Mouse (Mus musculus) activated CD4-positive, CD25-positive, alpha-beta regulatory T cell, adult 4 months (primary cell): ENCODE measurements around the gene Adgrd1. TPM values are rescaled to one million over a fixed set of nuclear protein-coding genes. Genes with fewer than 3 reads are reported as not detected.

ENCODE experiments used
- ATAC-seq: one replicate; pipeline ENCODE4 v1.8.0; 2017
- polyA plus RNA-seq, 2 experiments: library from polyadenylated mRNA; unstranded; fragments of 100-300 nt; shearing (Covaris generic); gene quantifications; one replicate each; pipeline ENCODE4 v1.2.1; 2017

Gene Adgrd1
- polyA plus RNA-seq, 2 experiments from 2014 or later = 0.62 to 0.88 TPM

DNA sequence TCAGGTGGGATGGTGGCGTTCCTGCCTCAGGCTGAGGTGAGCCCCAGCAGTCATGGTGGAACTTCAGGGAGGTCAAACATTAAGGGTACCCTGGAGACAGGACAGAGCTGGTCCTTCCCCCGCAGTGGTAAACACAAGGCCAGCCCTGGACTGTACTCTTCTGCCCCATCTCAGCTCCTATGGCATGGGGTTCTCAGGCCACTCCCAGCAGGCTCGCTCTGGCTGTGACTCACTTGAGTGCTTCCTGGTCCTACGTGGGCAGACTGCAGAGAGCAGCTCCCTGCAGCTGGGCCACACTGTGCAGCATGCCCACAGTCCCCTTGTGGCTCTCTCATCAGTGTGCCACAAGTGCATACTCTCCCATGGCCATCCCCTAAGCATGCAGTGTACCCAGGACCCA, 112.3 kb downstream of the Adgrd1 start:
- no peak for ATAC-seq

DNA sequence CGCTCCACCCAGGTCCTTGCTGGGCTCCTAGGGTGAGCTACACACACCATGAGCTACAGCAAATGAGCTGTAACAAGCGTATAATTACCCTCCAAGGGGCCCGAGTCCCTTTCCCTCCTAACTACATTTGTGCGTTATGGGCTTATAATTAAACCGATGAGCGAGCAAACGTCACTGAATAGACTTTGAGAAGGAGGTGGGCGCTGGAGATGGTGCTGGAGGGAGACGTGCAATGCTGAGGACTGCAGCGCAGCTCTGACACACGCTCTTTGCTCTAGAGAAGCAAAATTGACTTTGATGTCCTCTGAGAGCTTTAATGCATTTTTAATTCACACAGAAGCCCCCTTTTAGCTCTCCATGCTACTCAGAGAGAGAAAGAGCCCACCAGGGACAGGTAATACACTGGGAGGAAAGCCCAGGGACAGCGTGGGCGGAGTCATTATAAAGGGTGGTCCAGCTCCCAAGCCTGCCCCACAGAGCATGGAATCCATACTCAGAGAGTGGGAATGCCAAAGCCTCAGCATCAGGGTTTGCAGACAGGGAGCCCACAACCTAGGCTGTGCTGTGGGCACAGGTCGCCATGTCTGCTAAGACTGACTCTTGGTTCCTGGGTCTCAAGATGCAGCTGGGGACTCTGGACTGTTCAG, 115.0 kb downstream of the Adgrd1 start:
- ATAC-seq = no peak

DNA sequence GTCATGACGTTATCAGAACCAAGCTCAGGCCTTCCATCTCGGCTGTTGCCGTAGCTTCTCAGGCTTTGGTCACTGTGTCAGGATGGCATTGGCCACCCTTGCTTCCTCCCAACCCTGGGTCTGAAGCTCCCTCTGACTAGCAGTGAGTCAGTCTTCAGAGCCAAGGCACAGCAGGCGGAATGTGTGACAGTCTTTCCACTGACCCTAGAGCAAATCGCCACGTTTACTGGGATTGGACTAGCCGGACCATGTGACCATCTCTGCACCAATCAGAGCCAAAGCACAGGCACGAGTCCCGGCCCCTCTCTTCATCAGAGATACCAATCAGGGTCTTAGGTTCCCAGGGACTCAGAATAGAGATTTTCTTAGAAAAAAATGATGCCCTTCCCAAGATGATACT, 117.5 kb downstream of the Adgrd1 start:
- ATAC-seq = no peak

DNA sequence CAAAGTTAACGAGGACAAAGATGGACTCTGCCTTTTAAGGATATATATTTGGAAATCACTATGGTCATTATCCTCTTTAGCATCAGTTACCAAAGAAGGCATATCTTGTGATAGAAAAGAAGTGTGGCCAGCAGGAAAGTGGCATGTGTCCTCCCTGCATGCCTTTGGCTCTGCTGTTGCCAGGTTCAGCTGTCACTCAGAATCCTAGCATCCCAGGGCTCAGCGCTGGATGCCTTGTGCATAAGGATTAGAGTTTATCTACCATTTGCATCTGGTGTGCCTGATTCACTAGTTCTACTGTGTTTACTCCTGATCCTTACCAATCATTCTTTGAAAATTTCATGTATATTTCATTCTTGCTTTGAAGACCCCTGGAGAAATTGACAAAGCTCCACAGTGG, 119.5 kb downstream of the Adgrd1 start:
- ATAC-seq = no peak

DNA sequence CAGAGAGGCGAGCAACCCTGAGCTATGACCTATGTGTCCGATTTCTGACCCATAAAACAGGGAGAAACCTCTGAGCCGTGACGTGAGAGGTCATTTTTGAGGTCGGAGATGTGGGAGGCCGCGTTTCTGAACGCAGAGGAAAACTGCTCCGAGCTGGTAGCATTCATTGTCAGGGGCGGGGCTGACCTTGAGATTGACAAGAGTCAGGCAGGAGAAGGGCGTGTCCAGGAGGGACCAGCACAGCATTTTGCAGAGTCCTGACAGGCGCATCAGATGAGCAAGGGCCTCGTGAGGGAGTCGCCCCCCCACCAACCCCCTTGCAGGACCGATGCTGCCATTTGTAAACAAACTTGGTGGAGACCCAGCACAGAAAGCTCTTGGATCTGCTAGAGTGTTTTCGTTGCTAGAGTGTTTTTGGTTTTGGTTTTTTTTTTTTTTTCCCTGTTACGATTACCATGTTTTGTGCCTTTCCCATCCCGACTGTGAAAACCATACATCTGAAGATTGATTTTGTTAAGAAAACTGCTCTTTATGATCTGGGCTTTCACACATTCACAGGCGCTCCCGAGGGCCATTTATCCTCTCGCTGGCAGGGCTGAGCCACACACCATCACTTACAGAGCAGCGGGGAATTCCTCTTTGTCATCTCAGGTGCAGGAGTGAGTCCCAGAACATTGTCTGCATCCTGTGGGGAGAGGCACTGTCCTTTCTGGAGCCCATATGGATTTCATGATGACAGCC, 121.1 kb downstream of the Adgrd1 start:
- no peak for ATAC-seq

DNA sequence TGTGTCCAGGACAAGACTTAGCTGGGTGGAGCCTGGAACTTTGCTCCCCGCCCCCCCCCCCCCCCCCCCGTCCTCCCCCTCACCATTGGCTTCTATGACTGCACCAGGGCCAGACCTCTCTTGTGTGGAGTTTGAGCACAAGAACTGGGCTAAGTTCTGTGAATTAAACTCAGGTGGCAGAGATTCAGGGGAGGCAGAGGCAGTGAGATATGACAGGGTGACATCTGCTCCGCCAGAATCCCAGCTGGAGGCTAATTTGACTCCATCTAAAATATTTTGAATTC, 121.6 kb downstream of the Adgrd1 start:
- ATAC-seq = no peak

DNA sequence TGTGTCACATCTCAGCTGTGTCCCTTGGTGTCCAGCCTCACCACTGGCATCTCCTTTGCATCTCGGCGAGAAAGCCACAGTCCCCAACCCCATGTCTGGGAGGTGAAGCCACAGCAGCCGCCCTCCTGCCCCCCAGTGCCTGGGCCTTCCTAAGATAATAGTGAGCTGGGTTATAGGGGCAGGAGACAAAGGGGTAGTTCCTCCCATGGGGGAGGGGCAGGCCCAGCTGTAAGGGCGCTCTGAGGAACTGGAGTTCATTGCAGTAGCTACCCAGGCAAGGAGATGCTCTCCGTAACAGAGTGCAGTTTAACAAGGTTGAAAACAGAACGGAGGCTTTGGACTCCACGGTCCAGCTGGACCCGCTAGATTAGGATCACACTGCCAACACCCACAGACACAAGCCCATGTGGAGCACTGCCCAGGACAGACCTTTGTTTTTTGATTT, 122.0 kb downstream of the Adgrd1 start:
- no peak for ATAC-seq

DNA sequence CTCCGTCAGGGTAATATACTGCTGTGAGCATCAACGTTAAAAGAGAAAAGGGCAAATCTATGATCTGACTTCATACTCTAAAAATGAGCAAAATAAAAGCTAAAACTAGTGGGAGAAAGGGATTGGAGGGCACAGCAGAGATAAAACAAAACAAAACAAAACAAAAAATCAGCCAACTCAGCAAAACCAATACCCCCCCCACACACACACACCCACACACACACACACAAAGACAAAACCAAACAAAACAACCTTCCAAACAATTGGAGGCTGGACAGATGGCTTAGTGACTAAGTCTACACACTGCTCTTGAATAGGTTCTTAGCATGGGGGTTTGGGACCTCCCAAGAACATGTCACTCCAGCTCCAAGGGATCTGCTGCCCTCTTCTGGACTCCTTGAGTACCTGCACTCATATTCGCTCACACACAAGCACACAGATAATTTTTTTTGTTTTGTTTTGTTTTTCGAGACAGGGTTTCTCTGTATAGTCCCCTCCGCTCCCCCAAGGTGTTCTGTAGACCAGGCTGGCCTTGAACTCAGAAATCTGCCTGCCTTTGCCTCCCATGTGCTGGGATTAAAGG, 122.7 kb downstream of the Adgrd1 start:
- ATAC-seq = no peak

DNA sequence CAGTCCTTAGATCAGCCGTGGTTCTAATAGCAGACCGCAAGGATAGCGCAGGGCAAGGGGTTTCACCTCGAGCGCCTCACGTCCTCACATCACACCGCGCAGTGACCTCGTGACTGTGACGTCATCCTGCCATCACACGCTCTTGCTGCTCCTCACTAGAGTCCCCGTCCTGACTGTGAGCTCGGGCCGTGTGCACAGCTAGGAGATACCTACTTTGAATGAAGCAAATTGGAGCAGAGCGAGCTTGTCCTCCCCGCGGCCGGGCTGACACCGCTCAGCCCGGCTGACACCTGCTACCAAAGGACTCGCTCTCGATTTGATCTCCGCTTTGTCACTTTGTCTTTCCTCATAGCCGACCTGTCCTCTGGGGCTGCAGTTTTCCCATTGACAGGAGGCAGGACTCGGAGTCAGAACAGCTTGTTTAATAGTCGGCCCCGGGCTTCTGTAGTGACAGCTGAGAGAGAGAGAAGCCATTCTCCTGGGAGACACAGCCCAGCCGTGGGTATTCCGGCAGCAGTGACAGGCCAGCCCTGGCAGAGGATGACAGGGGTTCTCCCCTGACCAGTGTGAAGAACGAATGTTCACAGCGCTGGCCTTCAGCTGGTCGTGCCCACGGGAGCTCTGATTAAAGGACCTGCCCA, 129.4 kb downstream of the Adgrd1 start:
- no peak for ATAC-seq

DNA sequence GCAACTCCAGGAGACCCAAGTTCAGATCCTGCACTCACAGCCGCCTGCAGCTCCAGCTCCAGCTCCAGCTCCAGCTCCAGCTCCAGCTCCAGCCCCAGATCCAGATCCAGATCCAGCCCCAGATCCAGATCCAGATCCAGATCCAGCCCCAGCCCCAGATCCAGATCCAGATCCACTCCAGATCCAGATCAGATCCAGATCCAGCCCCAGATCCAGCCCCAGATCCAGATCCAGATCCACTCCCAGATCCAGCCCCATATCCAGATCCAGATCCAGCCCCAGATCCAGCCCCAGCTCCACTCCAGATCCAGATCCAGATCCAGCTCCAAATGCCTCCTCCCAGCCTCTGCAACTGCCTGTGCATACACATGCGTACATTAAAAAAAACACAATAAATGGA, 131.6 kb downstream of the Adgrd1 start:
- no peak for ATAC-seq

DNA sequence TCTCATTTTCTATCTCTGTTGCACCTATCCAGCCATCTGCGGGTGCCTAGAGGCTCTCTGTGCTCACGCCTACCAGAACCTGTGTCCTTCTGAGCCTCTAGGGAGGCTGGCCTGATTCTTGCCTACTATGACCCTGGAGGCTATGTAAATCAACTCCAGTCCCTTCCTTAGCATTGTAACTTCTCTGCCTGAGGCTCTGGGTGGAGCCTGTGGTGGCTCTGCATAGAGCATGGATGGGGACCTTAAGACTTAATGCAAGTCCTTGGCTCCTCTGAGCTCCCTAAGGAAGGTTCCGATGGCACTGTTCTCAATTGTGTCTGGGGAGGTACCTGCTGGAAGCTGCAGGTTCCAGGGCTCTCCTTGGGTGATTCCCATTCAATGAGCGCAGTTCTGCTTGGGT, 136.8 kb downstream of the Adgrd1 start:
- no peak for ATAC-seq

DNA sequence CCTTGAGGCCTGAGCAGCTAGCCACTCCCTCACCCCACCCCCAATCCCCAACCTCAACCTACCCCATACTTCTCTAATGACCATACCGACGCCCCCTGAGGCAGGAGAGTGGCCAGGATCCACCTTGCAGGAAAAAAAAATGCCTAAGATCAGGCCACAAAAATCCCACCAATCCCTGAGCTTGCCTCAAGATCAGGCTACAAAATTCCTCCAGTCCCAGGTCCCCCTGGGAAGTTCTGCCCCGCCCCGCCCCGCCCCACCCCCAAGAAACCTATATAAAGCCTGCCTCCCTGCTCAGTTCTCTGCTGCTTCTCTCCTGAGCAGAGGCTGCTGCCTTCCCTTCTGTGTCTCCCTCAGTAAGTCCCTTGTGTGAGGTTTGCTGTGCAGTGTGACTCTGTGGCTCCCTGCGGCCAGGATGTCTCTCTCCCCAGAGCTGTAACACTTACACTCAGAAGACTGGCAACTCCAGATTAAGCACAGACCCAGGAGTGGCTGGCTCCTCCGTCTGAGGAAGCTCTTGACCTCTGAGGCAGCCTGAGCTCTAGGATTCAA, 137.4 kb downstream of the Adgrd1 start:
- ATAC-seq = no peak

DNA sequence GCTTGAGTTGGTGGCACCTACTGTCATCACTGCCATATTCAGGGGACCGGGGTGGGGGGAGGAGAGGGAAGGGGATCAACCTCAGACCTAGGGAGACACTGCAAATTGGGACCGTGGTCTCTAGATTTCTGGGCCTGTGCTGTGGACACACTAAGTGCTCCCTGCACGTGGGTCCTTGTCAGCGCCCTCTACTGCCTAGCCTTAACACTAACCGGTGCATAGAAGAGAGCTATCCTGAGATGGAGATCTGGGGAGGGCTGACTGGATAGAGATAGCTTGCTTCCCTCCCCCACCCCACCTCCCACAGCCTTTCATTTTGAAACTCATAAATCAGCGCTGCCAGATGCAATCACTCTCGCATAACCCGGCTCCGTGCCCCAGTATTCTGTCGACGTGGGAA, 139.8 kb downstream of the Adgrd1 start:
- ATAC-seq = no peak

DNA sequence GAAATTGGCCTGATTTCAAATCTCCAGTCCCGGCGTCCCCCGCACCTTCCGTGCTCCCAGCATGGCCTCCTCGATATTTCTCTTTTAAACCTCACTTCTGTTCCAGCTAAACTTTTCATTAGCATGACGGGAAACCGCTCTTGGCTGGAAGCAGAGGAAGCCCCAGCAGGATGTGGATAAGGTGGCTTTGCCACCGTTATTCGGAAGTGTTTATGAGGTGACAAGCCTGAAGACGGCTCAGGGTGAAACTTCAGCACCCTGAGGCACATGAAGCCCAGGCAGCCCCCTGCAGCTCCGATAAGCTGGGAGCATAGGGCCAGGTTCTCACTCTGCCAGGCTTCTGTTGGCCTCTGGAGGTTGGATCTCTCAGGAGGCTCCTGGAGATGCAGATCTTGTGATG, 145.3 kb downstream of the Adgrd1 start:
- ATAC-seq = no peak

DNA sequence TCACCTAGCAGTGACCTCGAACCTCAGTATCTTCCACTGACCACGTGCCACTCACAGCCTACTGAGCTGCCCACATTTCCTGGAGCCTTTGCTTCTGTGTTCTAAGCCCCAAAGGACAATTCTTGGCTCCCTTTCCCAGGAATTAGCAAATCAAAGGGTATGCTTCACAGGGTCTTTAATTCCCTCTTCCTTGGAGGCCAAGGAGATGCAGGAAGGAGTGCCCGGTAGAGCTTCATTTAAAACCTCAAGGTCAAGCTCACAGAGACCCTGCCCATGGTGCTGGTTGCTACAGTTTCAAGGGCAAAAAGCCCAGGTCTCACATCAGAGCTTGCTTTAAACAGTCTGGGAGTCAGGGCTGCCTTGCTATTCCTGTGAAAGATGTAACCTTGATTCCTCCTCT, 145.7 kb downstream of the Adgrd1 start:
- ATAC-seq = no peak

DNA sequence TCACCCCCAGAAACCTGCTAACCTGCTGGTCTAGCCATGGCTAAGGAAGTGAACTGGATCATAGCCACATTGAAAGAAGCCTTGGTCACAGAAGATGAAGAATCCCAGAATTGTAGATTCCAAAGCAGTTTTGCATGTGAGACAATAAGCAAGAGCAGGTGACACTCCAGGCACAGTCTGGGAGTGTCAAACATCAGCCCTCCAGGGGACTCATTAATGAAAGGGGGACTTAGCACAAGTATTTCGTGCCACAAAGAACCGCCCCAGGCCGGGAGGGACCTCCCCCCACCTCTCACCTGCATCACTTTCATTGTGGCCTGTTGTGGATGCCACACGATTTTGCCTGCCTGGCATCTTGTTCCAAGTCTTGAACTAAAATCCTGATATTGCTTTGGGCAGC, 146.6 kb downstream of the Adgrd1 start:
- ATAC-seq = no peak

DNA sequence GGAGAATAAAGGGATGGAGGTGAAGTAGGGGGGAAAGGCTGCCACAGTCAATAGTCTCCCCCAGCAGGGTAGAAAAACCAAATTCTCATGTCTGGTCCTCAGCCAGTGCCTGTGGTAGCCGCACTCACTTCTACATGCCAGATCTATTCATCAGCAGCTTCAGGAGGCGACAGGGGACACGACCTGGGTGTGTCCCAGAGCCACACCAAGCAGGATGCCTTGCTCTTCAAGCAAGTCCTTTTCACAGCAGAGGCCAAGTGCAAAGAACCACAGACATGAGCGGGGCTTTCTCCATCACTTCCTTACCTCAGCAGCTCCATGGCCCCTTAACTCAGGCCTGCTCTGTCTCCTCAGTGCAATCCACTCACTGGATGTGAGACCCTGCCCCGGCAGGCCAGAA, 147.8 kb downstream of the Adgrd1 start:
- no peak for ATAC-seq

DNA sequence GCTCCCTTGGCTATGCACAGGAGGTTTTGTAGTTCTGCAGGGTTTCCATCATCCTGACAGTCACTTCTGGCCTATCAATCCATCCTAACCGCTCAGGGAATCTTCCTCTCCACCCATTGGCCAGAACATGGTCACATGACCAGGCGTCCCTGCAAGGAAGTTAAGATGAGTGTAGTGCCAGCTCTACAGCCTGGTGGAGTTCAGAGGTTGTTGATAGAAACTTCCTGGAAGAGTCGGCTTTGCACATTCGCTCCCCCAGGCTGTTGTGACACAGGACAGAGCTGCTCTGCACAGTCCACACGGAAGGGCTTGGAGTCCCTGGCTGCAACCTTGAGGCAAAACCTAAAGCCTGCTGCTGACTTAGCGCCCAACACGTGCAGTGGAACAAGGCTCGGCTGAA, 152.5 kb downstream of the Adgrd1 start:
- ATAC-seq = no peak

Other genes with a start within 250 kb of the Adgrd1 start
- not detected for gene Rimbp2, start 143.3 kb upstream of the Adgrd1 start, polyA plus RNA-seq
- gene Stx2, start 88.2 kb upstream of the Adgrd1 start, polyA plus RNA-seq = 1 to 10 TPM in 1 of 2 experiments, under 1 TPM in 1; 0.88 to 3.0 TPM
- gene Ran, start 76.7 kb upstream of the Adgrd1 start, polyA plus RNA-seq = 100 to 1,000 TPM; 320 to 324 TPM